10 mouse cellular contexts compared by ENCODE assay signal in the genomic region with DNA sequence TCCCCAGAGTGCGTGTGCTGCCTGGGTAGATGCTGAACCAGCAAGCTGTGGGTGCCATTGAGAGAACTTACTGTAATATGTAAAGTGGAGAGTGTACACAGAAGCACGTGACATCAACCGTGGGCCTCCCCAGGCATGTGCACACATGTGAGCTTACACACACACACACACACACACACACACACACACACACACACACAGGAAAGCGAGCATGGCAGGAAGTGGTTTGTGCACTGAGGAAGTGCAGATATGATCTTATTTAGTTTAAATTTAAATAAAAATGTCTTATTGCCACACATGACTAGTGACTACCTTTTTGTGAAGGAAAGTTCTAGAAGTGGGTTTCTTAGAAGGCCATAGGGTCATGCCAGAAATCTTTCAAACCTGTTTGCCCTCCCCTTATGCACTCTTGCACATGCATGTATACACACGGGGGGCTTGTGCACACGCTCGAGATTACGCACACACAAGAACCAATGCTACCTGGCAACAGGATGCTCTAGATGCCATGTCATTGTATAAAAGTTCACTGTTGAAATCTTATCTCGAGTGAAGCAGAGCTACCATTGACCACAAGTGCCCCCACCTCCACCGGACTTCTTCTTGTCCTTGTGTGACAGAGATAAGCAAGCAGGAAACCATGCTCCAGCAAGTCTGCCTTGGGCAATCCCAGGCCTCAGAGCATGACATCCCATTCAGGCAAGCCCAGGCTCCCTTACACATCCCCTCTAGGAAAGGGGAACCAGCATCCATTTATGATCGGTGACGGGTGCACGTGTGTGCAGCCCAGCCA. TPM values are rescaled to one million over a fixed set of nuclear protein-coding genes. Genes with fewer than 3 reads are reported as not detected.
DNase-seq lines count a peak whose midpoint lies in the region.
"Had no signal": no experiment of that assay in that cellular context is flagged by ENCODE, and none has a peak within 500 bp of the region (broad histone marks: within the 10 kb centered on the region; RNA-seq: fewer than 3 reads in every experiment).

No protein-coding gene starts in this region.

- peak overlapping the region; percentile 89 for H3K27ac ChIP-seq in heart, embryonic 10.5 days
- peak overlapping the region; percentile 48 for H3K27ac ChIP-seq in limb, embryonic 10.5 days
- H3K27ac ChIP-seq: neural tube, embryonic 12.5 days had no signal

- no peak overlapping the region for H3K4me3 ChIP-seq in heart, embryonic 10.5 days
- no peak overlapping the region for H3K4me3 ChIP-seq in limb, embryonic 10.5 days
- H3K4me3 ChIP-seq: neural tube, embryonic 12.5 days had no signal

- no peak for DNase-seq in heart, embryonic 10.5 days (ENCODE audit: low spot score)
- DNase-seq in heart, adult 9 months (ENCODE audit: low spot score in 2 of 2): no peak
- DNase-seq in CD8-positive naive resting alpha-beta T cell, adult 2 months (ENCODE audit: low read depth in 2 of 2, low spot score in 2 of 2): peak; percentile 64 to 71
- DNase-seq in limb, embryonic 10.5 days (ENCODE audit: low spot score): no peak
- peak; percentile 85 for DNase-seq in naive thymus-derived CD4-positive, alpha-beta T cell, adult 2 months (ENCODE audit: low read depth)
- no peak for DNase-seq in embryo, embryonic 10 days (ENCODE audit: low spot score)
- DNase-seq in left cerebral cortex, adult 8-10 months (ENCODE audit: low spot score in 2 of 2): no peak
- no peak for DNase-seq in ovary, adult 18-20 months (ENCODE audit: low spot score)
- DNase-seq: kidney, postnatal 10 days had no signal

- H3K9me3 ChIP-seq in heart, embryonic 10.5 days: no peaks in the 10 kb centered on the region
- H3K9me3 ChIP-seq in limb, embryonic 10.5 days (replicated peaks): no peaks in the 10 kb centered on the region
- H3K9me3 ChIP-seq: neural tube, embryonic 12.5 days had no signal

- WGBS in heart, embryonic 10.5 days: 49% methylated on average over 13 of the region's 13 CpGs
- WGBS in limb, embryonic 10.5 days: 89% methylated on average over 13 of the region's 13 CpGs

- H3K36me3 ChIP-seq in heart, embryonic 10.5 days: peaks cover 5% of the 10 kb centered on the region
- peaks cover 5% of the 10 kb centered on the region for H3K36me3 ChIP-seq in limb, embryonic 10.5 days

- peaks cover 73% of the 10 kb centered on the region for H3K4me1 ChIP-seq in heart, embryonic 10.5 days
- peaks cover 82% of the 10 kb centered on the region for H3K4me1 ChIP-seq in limb, embryonic 10.5 days

- no peaks in the 10 kb centered on the region for H3K27me3 ChIP-seq in heart, embryonic 10.5 days (ENCODE audit: insufficient read depth, poor library complexity, severe bottlenecking)
- H3K27me3 ChIP-seq in limb, embryonic 10.5 days (ENCODE audit: low read depth, poor library complexity, severe bottlenecking): no peaks in the 10 kb centered on the region
- H3K27me3 ChIP-seq: neural tube, embryonic 12.5 days had no signal

RNA-seq across cellular contexts. Expression of a gene that starts 47.6 kb away (rescaled TPM):
- 15.1 and 17.9 TPM in 2 replicates for polyA plus RNA-seq in heart, embryonic 10.5 days (2016; fragmentation: Nextera tagmentation; extraction: Ambion mirVana)
- 15.0 and 22.6 TPM in 2 replicates for polyA plus RNA-seq in limb, embryonic 10.5 days (2016; fragmentation: Nextera tagmentation; extraction: Ambion mirVana)
- 10 to 100 TPM; 28.0 to 31.8 (median 30.9) TPM for total RNA-seq in left cerebral cortex, adult 8-10 months (2022)

RNA-seq across cellular contexts. Expression of a gene that starts 58.8 kb away (rescaled TPM):
- polyA plus RNA-seq in heart, embryonic 10.5 days (2016; fragmentation: Nextera tagmentation; extraction: Ambion mirVana): 74.6 and 82.3 TPM in 2 replicates
- polyA plus RNA-seq in limb, embryonic 10.5 days (2016; fragmentation: Nextera tagmentation; extraction: Ambion mirVana): 57.9 and 68.1 TPM in 2 replicates
- total RNA-seq in left cerebral cortex, adult 8-10 months (2022): 10 to 100 TPM; 58.9 to 74.7 (median 64.6) TPM

Comparison
In these comparisons a context has a peak if more than half of its experiments do, and no peak if none do; other contexts are left out.
1. DNase-seq: peak in CD8-positive naive resting alpha-beta T cell, adult 2 months (2 of 2) and naive thymus-derived CD4-positive, alpha-beta T cell, adult 2 months (single experiment); none in heart, embryonic 10.5 days (single experiment), heart, adult 9 months (0 of 2), limb, embryonic 10.5 days (single experiment), embryo, embryonic 10 days (single experiment), left cerebral cortex, adult 8-10 months (0 of 2) and ovary, adult 18-20 months (single experiment).